29 mouse cellular contexts compared by ENCODE assay signal in genomic region chr5:24499113-24499512, GRCm38 (mm10). TPM values are rescaled to one million over a fixed set of nuclear protein-coding genes. Genes with fewer than 3 reads are reported as not detected.
DNase-seq lines count a peak whose midpoint lies in the region; ATAC-seq lines count a peak whose summit lies in the region.
"Had no signal": no experiment of that assay in that cellular context is flagged by ENCODE, and none has a peak within 500 bp of the region (broad histone marks: within the 10 kb centered on the region; RNA-seq: fewer than 3 reads in every experiment).

No protein-coding gene starts in this region.

- H3K9ac ChIP-seq in hindbrain, embryonic 12.5 days = no peak overlapping the region
- H3K9ac ChIP-seq in neural tube, embryonic 13.5 days = no peak overlapping the region
- H3K9ac ChIP-seq: embryonic facial prominence, embryonic 15.5 days; limb, embryonic 12.5 days had no signal

- 26% methylated on average over 10 of the region's 10 CpGs for WGBS in hindbrain, embryonic 12.5 days
- 70% methylated on average over 10 of the region's 10 CpGs for WGBS in hindbrain, embryonic 10.5 days
- 34% methylated on average over 10 of the region's 10 CpGs for WGBS in neural tube, embryonic 13.5 days

- no peak overlapping the region for H3K4me2 ChIP-seq in hindbrain, embryonic 12.5 days (replicated peaks)
- no peak overlapping the region for H3K4me2 ChIP-seq in neural tube, embryonic 13.5 days
- H3K4me2 ChIP-seq: embryonic facial prominence, embryonic 15.5 days; limb, embryonic 12.5 days; liver, embryonic 11.5 days had no signal

- peaks cover 64% of the 10 kb centered on the region for H3K4me1 ChIP-seq in hindbrain, embryonic 12.5 days
- peaks cover 64% of the 10 kb centered on the region for H3K4me1 ChIP-seq in hindbrain, embryonic 10.5 days (replicated peaks)
- peaks cover 70% of the 10 kb centered on the region for H3K4me1 ChIP-seq in neural tube, embryonic 13.5 days (replicated peaks)
- H3K4me1 ChIP-seq: embryonic facial prominence, embryonic 15.5 days had no signal

- H3K27me3 ChIP-seq in hindbrain, embryonic 12.5 days = peaks cover 9% of the 10 kb centered on the region
- peaks cover 4% of the 10 kb centered on the region; the same call in 1 of the 2 replicates for H3K27me3 ChIP-seq in hindbrain, embryonic 10.5 days (ENCODE audit: insufficient read depth, poor library complexity, severe bottlenecking)
- peaks cover 8% of the 10 kb centered on the region for H3K27me3 ChIP-seq in neural tube, embryonic 13.5 days

- peak; percentile 21 for DNase-seq in cerebellum, adult 9-11 months
- DNase-seq in hindbrain, embryonic 10.5 days (ENCODE audit: low spot score) = no peak
- DNase-seq in left cerebral cortex, adult 18-20 months (ENCODE audit: low spot score in 2 of 2) = peak; percentile 54 to 64
- DNase-seq in left cerebral cortex, postnatal 10 days (ENCODE audit: extremely low spot score in 1 of 2, low spot score in 2 of 2) = no peak
- DNase-seq in urinary bladder, postnatal 10 days (ENCODE audit: low spot score) = no peak
- DNase-seq: adrenal gland, postnatal 14 days; cerebellum, adult 9-10 months; gastrocnemius, adult 2 months; heart, postnatal 4 days; kidney, adult 18-20 months; kidney, postnatal 25 days; lung, adult 18-20 months; lung, postnatal 10 days; right cerebral cortex, postnatal 14 days; spleen, adult 18-20 months had no signal

- no peak for ATAC-seq in cerebellum, adult (ENCODE audit: insufficient number of reproducible peaks, low FRiP score, low TSS enrichment)
- ATAC-seq in hindbrain, embryonic 12.5 days (ENCODE audit: low FRiP score) = peak; percentile 38; the same call in 1 of the 2 replicates
- no peak for ATAC-seq in neural tube, embryonic 13.5 days (ENCODE audit: low read depth)
- ATAC-seq: inflammation-experienced regulatory T-cells, adult 6 months had no signal

- peaks cover 72% of the 10 kb centered on the region for H3K36me3 ChIP-seq in hindbrain, embryonic 12.5 days
- peaks cover 94% of the 10 kb centered on the region for H3K36me3 ChIP-seq in hindbrain, embryonic 10.5 days
- H3K36me3 ChIP-seq in neural tube, embryonic 13.5 days = peaks cover 78% of the 10 kb centered on the region

- H3K27ac ChIP-seq in hindbrain, embryonic 12.5 days = no peak overlapping the region
- H3K27ac ChIP-seq in hindbrain, embryonic 10.5 days = no peak overlapping the region
- 0 out of 2 replicates have a peak overlapping the region, but pooled peaks have one; percentile 68 for H3K27ac ChIP-seq in neural tube, embryonic 13.5 days (replicated peaks)
- H3K27ac ChIP-seq: embryonic facial prominence, embryonic 15.5 days; gastrocnemius, adult 2 months; heart, embryonic 10.5 days; limb, embryonic 12.5 days; midbrain, embryonic 10.5 days had no signal

- H3K4me3 ChIP-seq in hindbrain, embryonic 12.5 days = no peak overlapping the region
- H3K4me3 ChIP-seq in hindbrain, embryonic 10.5 days = no peak overlapping the region
- H3K4me3 ChIP-seq in neural tube, embryonic 13.5 days = no peak overlapping the region
- H3K4me3 ChIP-seq: embryonic facial prominence, embryonic 15.5 days; gastrocnemius, adult 2 months; heart, embryonic 10.5 days; limb, embryonic 12.5 days; midbrain, embryonic 10.5 days had no signal

- intact Hi-C loops in left cerebral cortex, postnatal 10 days (cut with DNase I) = no loop called here

- no peaks in the 10 kb centered on the region for H3K9me3 ChIP-seq in hindbrain, embryonic 12.5 days (replicated peaks)
- no peaks in the 10 kb centered on the region for H3K9me3 ChIP-seq in hindbrain, embryonic 10.5 days
- no peaks in the 10 kb centered on the region for H3K9me3 ChIP-seq in neural tube, embryonic 13.5 days
- H3K9me3 ChIP-seq: embryonic facial prominence, embryonic 15.5 days; heart, embryonic 10.5 days; limb, embryonic 12.5 days; midbrain, embryonic 10.5 days had no signal

RNA-seq across cellular contexts. Expression of gene Gbx1, which starts 27.9 kb away (rescaled TPM):
- polyA plus RNA-seq in hindbrain, embryonic 12.5 days (2016; fragmentation: Nextera tagmentation; extraction: Ambion mirVana) = 5.6 and 6.7 TPM in 2 replicates
- 1.3 and 1.5 TPM in 2 replicates for polyA plus RNA-seq in hindbrain, embryonic 10.5 days (2016; fragmentation: Nextera tagmentation; extraction: Ambion mirVana)
- total RNA-seq in left cerebral cortex, adult 18-20 months (2021) = under 1 TPM; 0.21 to 0.33 TPM
- total RNA-seq in left cerebral cortex, postnatal 10 days (2021) = under 1 TPM; 0.18 to 0.26 TPM
- polyA plus RNA-seq in neural tube, embryonic 13.5 days (2015; fragmentation: Nextera tagmentation; extraction: Ambion mirVana) = 11.2 and 16.1 TPM in 2 replicates
- total RNA-seq: adrenal gland, postnatal 14 days; common myeloid progenitor, adult 5-6 weeks; gastrocnemius, adult 2 months; granulocyte monocyte progenitor cell, adult 5-6 weeks; heart, postnatal 4 days; layer of hippocampus, postnatal 10 days had no signal
- polyA plus RNA-seq: embryonic facial prominence, embryonic 15.5 days; heart, embryonic 10.5 days; heart, embryonic 16.5 days; midbrain, embryonic 10.5 days; thymus, postnatal 0 days had no signal

RNA-seq across cellular contexts. Expression of gene Asb10, which starts 41.7 kb away (rescaled TPM):
- polyA plus RNA-seq in hindbrain, embryonic 12.5 days (2016; fragmentation: Nextera tagmentation; extraction: Ambion mirVana) = 0.32 and 0.42 TPM in 2 replicates
- 0.17 TPM in 1 of 2 replicates, not detected in the other for polyA plus RNA-seq in hindbrain, embryonic 10.5 days (2016; fragmentation: Nextera tagmentation; extraction: Ambion mirVana)
- not detected for total RNA-seq in left cerebral cortex, adult 18-20 months (2021)
- under 1 TPM; 0.24 to 0.45 TPM for total RNA-seq in left cerebral cortex, postnatal 10 days (2021)
- polyA plus RNA-seq in neural tube, embryonic 13.5 days (2015; fragmentation: Nextera tagmentation; extraction: Ambion mirVana) = 0.15 and 0.25 TPM in 2 replicates
- total RNA-seq: granulocyte monocyte progenitor cell, adult 5-6 weeks had no signal
- polyA plus RNA-seq: inflammation-experienced regulatory T-cells, adult 6 months had no signal

RNA-seq across cellular contexts. Expression of gene Agap3, which starts 47.1 kb away (rescaled TPM):
- polyA plus RNA-seq in hindbrain, embryonic 12.5 days (2016; fragmentation: Nextera tagmentation; extraction: Ambion mirVana) = 83.7 and 86.2 TPM in 2 replicates
- polyA plus RNA-seq in hindbrain, embryonic 10.5 days (2016; fragmentation: Nextera tagmentation; extraction: Ambion mirVana) = 31.9 and 36.5 TPM in 2 replicates
- 100 to 1,000 TPM; 517 to 575 TPM for total RNA-seq in left cerebral cortex, adult 18-20 months (2021)
- total RNA-seq in left cerebral cortex, postnatal 10 days (2021) = 100 to 1,000 TPM; 488 to 490 TPM
- polyA plus RNA-seq in neural tube, embryonic 13.5 days (2015; fragmentation: Nextera tagmentation; extraction: Ambion mirVana) = 64.6 and 80.9 TPM in 2 replicates

RNA-seq across cellular contexts. Expression of gene Tmub1, which starts 51.5 kb away (rescaled TPM):
- 32.6 and 36.7 TPM in 2 replicates for polyA plus RNA-seq in hindbrain, embryonic 12.5 days (2016; fragmentation: Nextera tagmentation; extraction: Ambion mirVana)
- polyA plus RNA-seq in hindbrain, embryonic 10.5 days (2016; fragmentation: Nextera tagmentation; extraction: Ambion mirVana) = 32.7 and 38.4 TPM in 2 replicates
- 10 to 100 TPM; 27.2 to 27.3 TPM for total RNA-seq in left cerebral cortex, adult 18-20 months (2021)
- total RNA-seq in left cerebral cortex, postnatal 10 days (2021) = 10 to 100 TPM; 29.1 to 29.4 TPM
- polyA plus RNA-seq in neural tube, embryonic 13.5 days (2015; fragmentation: Nextera tagmentation; extraction: Ambion mirVana) = 51.2 TPM in 2 replicates

RNA-seq across cellular contexts. Expression of gene Fastk, which starts 54.0 kb away (rescaled TPM):
- 109 and 113 TPM in 2 replicates for polyA plus RNA-seq in hindbrain, embryonic 12.5 days (2016; fragmentation: Nextera tagmentation; extraction: Ambion mirVana)
- 114 and 127 TPM in 2 replicates for polyA plus RNA-seq in hindbrain, embryonic 10.5 days (2016; fragmentation: Nextera tagmentation; extraction: Ambion mirVana)
- 100 to 1,000 TPM; 108 to 131 TPM for total RNA-seq in left cerebral cortex, adult 18-20 months (2021)
- total RNA-seq in left cerebral cortex, postnatal 10 days (2021) = 100 to 1,000 TPM in 1 of 2 experiments, 10 to 100 TPM in 1; 96.6 to 105 TPM
- 89.4 and 102 TPM in 2 replicates for polyA plus RNA-seq in neural tube, embryonic 13.5 days (2015; fragmentation: Nextera tagmentation; extraction: Ambion mirVana)

Comparison
In these comparisons a context has a peak if more than half of its experiments do, and no peak if none do; other contexts are left out.
1. DNase-seq: peak in cerebellum, adult 9-11 months (single experiment) and left cerebral cortex, adult 18-20 months (2 of 2); none in hindbrain, embryonic 10.5 days (single experiment), left cerebral cortex, postnatal 10 days (0 of 2) and urinary bladder, postnatal 10 days (single experiment).